Mouse (Mus musculus): ENCODE results near the gene Dhodh. TPM values are rescaled to one million over a fixed set of nuclear protein-coding genes. Genes with fewer than 3 reads are reported as not detected.

Dhodh gene
- polyA plus RNA-seq (2015; fragmentation: Nextera tagmentation; extraction: Ambion mirVana): 36.5 and 40.4 TPM in 2 replicates

- peak; percentile 100 for ATAC-seq (replicated peaks; ENCODE audit: extremely low read depth, insufficient read depth, low FRiP score)
- H3K9ac ChIP-seq (ENCODE audit: low read length): peak within 1 kb of the TSS; percentile 84
- WGBS: under 1% methylated on average over 42 of the region's 42 CpGs
- H3K4me1 ChIP-seq (ENCODE audit: control insufficient read depth, insufficient read depth, low read length): peaks cover 11% of the 10 kb centered on the region
- H3K4me3 ChIP-seq (ENCODE audit: low read length): peak within 1 kb of the TSS; percentile 86
- no peaks in the 10 kb centered on the region for H3K9me3 ChIP-seq (replicated peaks; ENCODE audit: control insufficient read depth, low read length)
- H3K27ac ChIP-seq (ENCODE audit: low read length): peak within 1 kb of the TSS; percentile 98
- H3K4me2 ChIP-seq (ENCODE audit: low read depth, low read length): peak within 1 kb of the TSS; percentile 97
- H3K36me3 ChIP-seq (ENCODE audit: control insufficient read depth, insufficient read depth): peaks cover 9% of the 10 kb centered on the region
- H3K27me3 ChIP-seq (ENCODE audit: control insufficient read depth, insufficient read depth, low read length): no peaks in the 10 kb centered on the region
Observed at GRCm38 (mm10) chr8:109608271-109609152, at the start of gene Dhodh. TSS of gene Dhodh (minus strand) at chr8:109608673.

GRCm38 (mm10) chr8:109656860-109657259 lies 48.4 kb upstream of the Dhodh start:
- Histone ChIP-seq H3K27me3 (ENCODE audit: control insufficient read depth, insufficient read depth, low read length) (no peaks in the 10 kb centered on the region), H3K4me2 (ENCODE audit: low read depth, low read length) (no peak overlapping the region), H3K36me3 (ENCODE audit: control insufficient read depth, insufficient read depth) (no peaks in the 10 kb centered on the region), H3K9ac (ENCODE audit: low read length) (no peak overlapping the region), H3K4me3 (ENCODE audit: low read length) (no peak overlapping the region), H3K9me3 (replicated peaks; ENCODE audit: control insufficient read depth, low read length) (no peaks in the 10 kb centered on the region), H3K27ac (ENCODE audit: low read length) (no peak overlapping the region), H3K4me1 (ENCODE audit: control insufficient read depth, insufficient read depth, low read length) (no peaks in the 10 kb centered on the region)
- 71% methylated on average over 3 of the region's 3 CpGs for WGBS
- ATAC-seq (replicated peaks; ENCODE audit: extremely low read depth, insufficient read depth, low FRiP score): no peak

DNA sequence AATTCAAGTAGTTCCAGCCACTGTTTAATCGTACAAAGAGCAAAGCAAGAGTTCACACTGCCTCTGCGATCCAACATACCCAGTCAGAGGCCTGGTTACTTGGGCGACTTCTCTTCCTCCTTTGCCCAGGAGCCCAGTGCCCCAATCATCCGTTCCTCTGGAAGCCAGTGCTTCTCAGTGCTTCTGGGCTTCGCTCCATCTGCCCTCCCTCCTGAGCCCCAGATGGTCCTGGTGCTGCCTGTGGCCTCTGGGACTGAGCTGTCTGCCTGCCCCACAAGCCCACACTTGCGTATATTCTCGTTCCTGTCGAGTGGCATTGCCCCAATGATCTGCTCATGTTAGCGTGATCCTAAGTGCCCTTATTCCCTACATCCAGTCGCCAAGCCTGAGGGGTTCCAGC lies 42.3 kb upstream of the Dhodh start:
- no peaks in the 10 kb centered on the region for H3K4me1 ChIP-seq (ENCODE audit: control insufficient read depth, insufficient read depth, low read length)
- no peak overlapping the region for H3K4me2 ChIP-seq (ENCODE audit: low read depth, low read length)
- H3K4me3 ChIP-seq (ENCODE audit: low read length): no peak overlapping the region
- no peaks in the 10 kb centered on the region for H3K36me3 ChIP-seq (ENCODE audit: control insufficient read depth, insufficient read depth)
- no peaks in the 10 kb centered on the region for H3K27me3 ChIP-seq (ENCODE audit: control insufficient read depth, insufficient read depth, low read length)
- no peak overlapping the region for H3K27ac ChIP-seq (ENCODE audit: low read length)
- WGBS: 75% methylated on average over 10 of the region's 10 CpGs
- ATAC-seq (replicated peaks; ENCODE audit: extremely low read depth, insufficient read depth, low FRiP score): no peak
- H3K9me3 ChIP-seq (replicated peaks; ENCODE audit: control insufficient read depth, low read length): no peaks in the 10 kb centered on the region
- H3K9ac ChIP-seq (ENCODE audit: low read length): no peak overlapping the region

GRCm38 (mm10) chr8:109648469-109648868 lies 40.0 kb upstream of the Dhodh start:
- no peak for ATAC-seq (replicated peaks; ENCODE audit: extremely low read depth, insufficient read depth, low FRiP score)
- Histone ChIP-seq H3K9me3 (replicated peaks; ENCODE audit: control insufficient read depth, low read length) (no peaks in the 10 kb centered on the region), H3K4me2 (ENCODE audit: low read depth, low read length) (no peak overlapping the region), H3K9ac (ENCODE audit: low read length) (no peak overlapping the region), H3K4me1 (ENCODE audit: control insufficient read depth, insufficient read depth, low read length) (no peaks in the 10 kb centered on the region), H3K4me3 (ENCODE audit: low read length) (no peak overlapping the region), H3K27me3 (ENCODE audit: control insufficient read depth, insufficient read depth, low read length) (no peaks in the 10 kb centered on the region), H3K36me3 (ENCODE audit: control insufficient read depth, insufficient read depth) (no peaks in the 10 kb centered on the region), H3K27ac (ENCODE audit: low read length) (no peak overlapping the region)
- 28% methylated on average over 7 of the region's 7 CpGs for WGBS

GRCm38 (mm10) chr8:109647331-109647730 lies 38.9 kb upstream of the Dhodh start:
- Histone ChIP-seq H3K4me2 (ENCODE audit: low read depth, low read length) (no peak overlapping the region), H3K9ac (ENCODE audit: low read length) (no peak overlapping the region), H3K27ac (ENCODE audit: low read length) (no peak overlapping the region), H3K27me3 (ENCODE audit: control insufficient read depth, insufficient read depth, low read length) (no peaks in the 10 kb centered on the region), H3K4me1 (ENCODE audit: control insufficient read depth, insufficient read depth, low read length) (no peaks in the 10 kb centered on the region), H3K9me3 (replicated peaks; ENCODE audit: control insufficient read depth, low read length) (no peaks in the 10 kb centered on the region), H3K4me3 (ENCODE audit: low read length) (no peak overlapping the region), H3K36me3 (ENCODE audit: control insufficient read depth, insufficient read depth) (no peaks in the 10 kb centered on the region)
- 57% methylated on average over 11 of the region's 11 CpGs for WGBS
- no peak for ATAC-seq (replicated peaks; ENCODE audit: extremely low read depth, insufficient read depth, low FRiP score)

GRCm38 (mm10) chr8:109641236-109641635 lies 32.8 kb upstream of the Dhodh start:
- no peak for ATAC-seq (replicated peaks; ENCODE audit: extremely low read depth, insufficient read depth, low FRiP score)

DNA sequence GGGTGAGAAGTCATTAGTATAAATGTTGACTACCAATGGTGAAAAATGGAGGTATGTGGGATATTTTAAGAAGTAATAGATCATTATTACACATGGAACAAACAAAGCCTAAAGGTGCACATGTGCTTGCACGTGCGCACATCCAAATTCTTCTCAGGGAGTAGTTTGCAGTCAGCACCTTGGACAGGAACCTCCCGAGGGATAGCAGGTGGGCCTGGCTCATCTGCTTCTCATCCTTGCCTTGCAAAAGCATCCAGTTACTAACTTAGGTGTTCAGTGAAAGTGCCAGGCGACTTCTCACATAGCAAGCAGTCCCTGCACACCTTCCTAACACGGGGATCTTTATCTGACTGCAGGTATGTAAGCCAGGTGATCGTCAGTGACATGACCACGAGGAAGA lies 31.9 kb upstream of the Dhodh start:
- ATAC-seq (replicated peaks; ENCODE audit: extremely low read depth, insufficient read depth, low FRiP score): no peak
- no peak overlapping the region for H3K4me3 ChIP-seq (ENCODE audit: low read length)
- no peaks in the 10 kb centered on the region; the same call in 1 of the 2 replicates for H3K27me3 ChIP-seq (ENCODE audit: control insufficient read depth, insufficient read depth, low read length)
- H3K27ac ChIP-seq (ENCODE audit: low read length): no peak overlapping the region
- no peak overlapping the region for H3K4me2 ChIP-seq (ENCODE audit: low read depth, low read length)
- H3K36me3 ChIP-seq (ENCODE audit: control insufficient read depth, insufficient read depth): no peaks in the 10 kb centered on the region
- H3K4me1 ChIP-seq (ENCODE audit: control insufficient read depth, insufficient read depth, low read length): no peaks in the 10 kb centered on the region
- H3K9me3 ChIP-seq (replicated peaks; ENCODE audit: control insufficient read depth, low read length): no peaks in the 10 kb centered on the region
- 56% methylated on average over 7 of the region's 7 CpGs for WGBS
- H3K9ac ChIP-seq (ENCODE audit: low read length): no peak overlapping the region

More at GRCm38 (mm10) chr8:109641236-109641635, 32.8 kb upstream of the Dhodh start:
- H3K4me2 ChIP-seq (ENCODE audit: low read depth, low read length): no peak overlapping the region
- no peaks in the 10 kb centered on the region for H3K36me3 ChIP-seq (ENCODE audit: control insufficient read depth, insufficient read depth)
- H3K4me1 ChIP-seq (ENCODE audit: control insufficient read depth, insufficient read depth, low read length): no peaks in the 10 kb centered on the region
- H3K27me3 ChIP-seq (ENCODE audit: control insufficient read depth, insufficient read depth, low read length): no peaks in the 10 kb centered on the region; the same call in 1 of the 2 replicates
- H3K27ac ChIP-seq (ENCODE audit: low read length): no peak overlapping the region
- no peaks in the 10 kb centered on the region for H3K9me3 ChIP-seq (replicated peaks; ENCODE audit: control insufficient read depth, low read length)
- 71% methylated on average over 5 of the region's 5 CpGs for WGBS
- H3K4me3 ChIP-seq (ENCODE audit: low read length): no peak overlapping the region
- H3K9ac ChIP-seq (ENCODE audit: low read length): no peak overlapping the region

- Histone ChIP-seq H3K27ac (ENCODE audit: low read length) (no peak overlapping the region), H3K36me3 (ENCODE audit: control insufficient read depth, insufficient read depth) (no peaks in the 10 kb centered on the region), H3K27me3 (ENCODE audit: control insufficient read depth, insufficient read depth, low read length) (no peaks in the 10 kb centered on the region; the same call in 1 of the 2 replicates), H3K4me1 (ENCODE audit: control insufficient read depth, insufficient read depth, low read length) (no peaks in the 10 kb centered on the region), H3K4me2 (ENCODE audit: low read depth, low read length) (no peak overlapping the region), H3K9me3 (replicated peaks; ENCODE audit: control insufficient read depth, low read length) (no peaks in the 10 kb centered on the region), H3K4me3 (ENCODE audit: low read length) (no peak overlapping the region), H3K9ac (ENCODE audit: low read length) (no peak overlapping the region)
- ATAC-seq (replicated peaks; ENCODE audit: extremely low read depth, insufficient read depth, low FRiP score): no peak
- 75% methylated on average over 5 of the region's 5 CpGs for WGBS
Observed at GRCm38 (mm10) chr8:109638851-109639250, 30.4 kb upstream of the Dhodh start.

GRCm38 (mm10) chr8:109635146-109635545 lies 26.7 kb upstream of the Dhodh start:
- Histone ChIP-seq H3K4me1 (ENCODE audit: control insufficient read depth, insufficient read depth, low read length) (no peaks in the 10 kb centered on the region), H3K27me3 (ENCODE audit: control insufficient read depth, insufficient read depth, low read length) (no peaks in the 10 kb centered on the region), H3K4me2 (ENCODE audit: low read depth, low read length) (no peak overlapping the region), H3K36me3 (ENCODE audit: control insufficient read depth, insufficient read depth) (no peaks in the 10 kb centered on the region), H3K9me3 (replicated peaks; ENCODE audit: control insufficient read depth, low read length) (no peaks in the 10 kb centered on the region), H3K9ac (ENCODE audit: low read length) (no peak overlapping the region), H3K4me3 (ENCODE audit: low read length) (no peak overlapping the region), H3K27ac (ENCODE audit: low read length) (no peak overlapping the region)
- 85% methylated on average over 8 of the region's 8 CpGs for WGBS
- no peak for ATAC-seq (replicated peaks; ENCODE audit: extremely low read depth, insufficient read depth, low FRiP score)

Data from heart, embryonic 16.5 days (tissue).